Mouse (Mus musculus) kidney, postnatal 0 days (tissue): ENCODE results near the gene Il31. TPM values are rescaled to one million over a fixed set of nuclear protein-coding genes. Genes with fewer than 3 reads are reported as not detected.

ENCODE experiments used
- ATAC-seq: fragments of 200-750 bp; cut with Nextera tagmentation; replicated peaks from 2 replicates; pipeline ENCODE4 v1.8.0; 2017; ENCODE audit warnings: low read depth, moderate number of reproducible peaks, moderate TSS enrichment, moderate library complexity; ENCODE audit not compliant: low FRiP score
- DNase-seq: peaks from one replicate; pipeline ENCODE4 v3.0.0-alpha.2; 2016; ENCODE audit warnings: low spot score
- H3K27ac ChIP-seq: fragments of 300-500 bp; sonication (generic); 2 replicates; pipeline ENCODE4 v1.5.1; 2014; ENCODE audit warnings: mild to moderate bottlenecking
- H3K27me3 ChIP-seq: fragments of 300-500 bp; sonication (generic); 2 replicates; pipeline ENCODE4 v1.6.1; 2014; ENCODE audit warnings: low read length, mixed read lengths; ENCODE audit not compliant: insufficient read depth
- H3K36me3 ChIP-seq: fragments of 300-500 bp; sonication (generic); 2 replicates; pipeline ENCODE4 v1.6.1; 2014; ENCODE audit warnings: low read length, mixed read lengths; ENCODE audit not compliant: insufficient read depth
- H3K4me1 ChIP-seq: fragments of 300-500 bp; sonication (generic); replicated peaks from 2 replicates; pipeline ENCODE4 v1.6.1; 2014; ENCODE audit warnings: antibody characterized with exemption, low read length, mixed read lengths; ENCODE audit not compliant: insufficient read depth
- H3K4me2 ChIP-seq: fragments of 300-500 bp; sonication (generic); 2 replicates; pipeline ENCODE4 v1.6.1; 2014; ENCODE audit warnings: mild to moderate bottlenecking, low read length, moderate library complexity, mixed read lengths
- H3K4me3 ChIP-seq: fragments of 300-500 bp; sonication (generic); replicated peaks from 2 replicates; pipeline ENCODE4 v1.5.1; 2014; ENCODE audit warnings: low read depth, low read length
- H3K9ac ChIP-seq: fragments of 300-500 bp; sonication (generic); 2 replicates; pipeline ENCODE4 v1.6.1; 2014; ENCODE audit warnings: low read depth, low read length
- H3K9me3 ChIP-seq: fragments of 300-500 bp; sonication (generic); replicated peaks from 2 replicates; pipeline ENCODE4 v1.6.1; 2016; ENCODE audit warnings: low read length, inconsistent platforms, mixed read lengths
- CTCF ChIP-seq: IDR thresholded peaks from 2 replicates; pipeline ENCODE4 v1.5.1; 2016; ENCODE audit warnings: antibody characterized with exemption, low read depth, mild to moderate bottlenecking, moderate library complexity
- WGBS: fragments of 180-500 bp; shearing (Covaris S2); extraction: QIAGEN DNeasy Blood & Tissue Kit; methylation state at CpG from one replicate; pipeline ENCODE4 v1.1.7; 2014; 5-methylcytosine and 5-hydroxymethylcytosine counted together
- polyA plus RNA-seq: library from polyadenylated mRNA; unstranded; fragments of >200 nt; fragmentation: Nextera tagmentation; extraction: Ambion mirVana; gene quantifications from 2 replicates; pipeline ENCODE4 v1.2.1, GENCODE M21; 2015

Il31 gene
- polyA plus RNA-seq, 1 experiment from 2014 or later: not detected

DNA sequence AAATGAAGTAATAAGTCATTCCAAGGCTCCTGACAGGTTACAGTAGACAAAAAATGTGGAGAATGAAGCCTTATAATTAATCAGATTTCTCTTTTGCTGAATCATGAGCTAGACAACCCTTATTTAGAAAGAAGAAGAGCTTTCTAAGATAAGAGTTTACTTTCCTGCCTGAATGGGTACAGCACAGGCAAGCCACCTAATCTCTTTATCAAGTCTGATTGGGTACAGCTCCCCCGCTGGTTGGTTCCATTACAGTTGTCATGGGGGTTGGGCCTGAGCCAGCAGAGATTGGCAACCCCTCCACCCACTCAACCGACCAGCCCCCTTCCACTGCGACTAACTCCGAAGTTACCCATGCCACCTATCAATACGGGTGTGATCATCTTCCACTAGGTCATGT is 27.9 kb downstream of the Il31 start:
- no peak for ATAC-seq
- no peak overlapping the region for H3K27ac ChIP-seq
- 63% methylated on average over 5 of the region's 5 CpGs for WGBS
- H3K27me3 ChIP-seq: no peaks in the 10 kb centered on the region
- no peak overlapping the region for H3K4me2 ChIP-seq
- no peak overlapping the region for H3K9ac ChIP-seq
- no peaks in the 10 kb centered on the region for H3K36me3 ChIP-seq
- TF ChIP-seq CTCF: no peak
- no peaks in the 10 kb centered on the region for H3K4me1 ChIP-seq
- DNase-seq: no peak
- no peaks in the 10 kb centered on the region for H3K9me3 ChIP-seq
- no peak overlapping the region for H3K4me3 ChIP-seq

DNA sequence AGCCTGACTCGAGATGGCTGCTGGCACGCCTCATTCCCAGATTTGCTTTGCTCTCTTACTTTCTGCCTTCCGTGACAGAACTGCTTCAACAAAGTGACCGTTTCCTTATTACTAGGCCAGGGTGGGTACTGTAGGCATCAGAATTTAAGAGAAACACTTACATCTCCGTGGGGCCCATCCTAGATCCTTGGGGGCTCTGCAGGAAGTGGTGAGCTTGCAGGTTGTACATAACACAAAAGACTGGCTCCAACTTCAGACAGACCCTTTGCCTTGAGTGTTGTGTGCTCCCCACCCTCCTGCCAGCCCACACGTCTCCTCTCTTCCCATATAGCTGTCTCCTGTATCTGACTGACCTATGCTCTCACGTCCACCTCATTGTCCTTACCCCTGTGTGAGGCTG is 37.4 kb downstream of the Il31 start:
- no peak overlapping the region for H3K9ac ChIP-seq
- no peak overlapping the region for H3K27ac ChIP-seq
- ATAC-seq: no peak
- H3K4me1 ChIP-seq: no peaks in the 10 kb centered on the region
- H3K4me2 ChIP-seq: no peak overlapping the region
- no peak for TF ChIP-seq CTCF
- WGBS: 87% methylated on average over 7 of the region's 7 CpGs
- peaks cover 71% of the 10 kb centered on the region for H3K36me3 ChIP-seq
- no peaks in the 10 kb centered on the region for H3K27me3 ChIP-seq
- no peaks in the 10 kb centered on the region for H3K9me3 ChIP-seq
- no peak overlapping the region for H3K4me3 ChIP-seq
- no peak for DNase-seq

DNA sequence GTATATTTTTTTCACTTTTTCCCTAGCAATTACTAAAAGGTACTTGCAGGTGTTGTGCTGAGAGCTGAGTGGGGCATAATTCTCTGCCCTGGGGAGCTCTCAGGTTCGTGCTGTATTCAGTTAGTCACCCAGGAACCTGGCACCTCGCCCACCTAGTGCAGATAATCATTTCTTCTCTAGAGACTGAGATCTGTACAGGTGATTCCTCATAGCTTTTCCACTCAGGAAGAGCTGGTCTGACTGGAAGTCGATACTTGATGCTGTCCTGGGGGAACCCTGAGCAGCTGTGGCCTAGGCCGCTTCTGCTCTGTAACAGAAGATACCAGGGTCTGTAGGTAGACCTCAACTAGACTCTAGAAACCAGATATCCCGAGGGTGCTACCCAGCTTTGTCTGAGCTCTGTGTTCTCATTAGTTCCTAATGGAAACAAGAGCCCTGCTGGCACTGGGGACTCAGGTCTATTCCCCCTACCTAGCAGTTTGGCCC is 44.4 kb downstream of the Il31 start:
- Histone ChIP-seq H3K4me1 (no peaks in the 10 kb centered on the region), H3K9ac (no peak overlapping the region), H3K27me3 (no peaks in the 10 kb centered on the region), H3K9me3 (no peaks in the 10 kb centered on the region), H3K36me3 (peaks cover 60% of the 10 kb centered on the region), H3K4me2 (no peak overlapping the region), H3K27ac (no peak overlapping the region), H3K4me3 (no peak overlapping the region)
- no peak for DNase-seq
- 85% methylated on average over 5 of the region's 5 CpGs for WGBS
- no peak for TF ChIP-seq CTCF
- no peak for ATAC-seq

DNA sequence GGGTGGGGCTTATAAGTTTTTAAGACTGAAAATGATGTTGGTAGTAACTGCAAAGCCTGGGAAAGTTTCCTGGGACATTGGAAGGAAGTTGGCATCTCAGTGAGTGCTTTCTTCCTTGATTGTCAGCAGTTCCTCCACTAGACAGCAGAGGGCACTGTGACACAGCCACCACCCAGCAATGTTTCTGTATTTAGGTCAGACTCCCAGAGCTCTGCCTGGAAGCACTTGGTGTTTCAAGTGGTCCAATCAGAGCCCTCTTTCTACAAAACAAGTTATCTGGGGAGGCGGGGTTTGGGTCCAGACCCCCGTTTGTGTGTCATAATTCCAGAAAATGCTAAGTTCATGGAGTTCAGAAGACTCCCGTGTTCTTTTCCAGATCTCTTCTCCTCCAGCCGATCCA is 45.2 kb downstream of the Il31 start:
- H3K9ac ChIP-seq: no peak overlapping the region
- no peak for ATAC-seq
- H3K9me3 ChIP-seq: no peaks in the 10 kb centered on the region
- H3K36me3 ChIP-seq: peaks cover 52% of the 10 kb centered on the region
- H3K27ac ChIP-seq: no peak overlapping the region
- no peaks in the 10 kb centered on the region for H3K27me3 ChIP-seq
- 46% methylated on average over 4 of the region's 4 CpGs for WGBS
- H3K4me2 ChIP-seq: no peak overlapping the region
- H3K4me3 ChIP-seq: no peak overlapping the region
- DNase-seq: peak; percentile 78
- H3K4me1 ChIP-seq: no peaks in the 10 kb centered on the region
- TF ChIP-seq CTCF: peak; percentile 92

DNA sequence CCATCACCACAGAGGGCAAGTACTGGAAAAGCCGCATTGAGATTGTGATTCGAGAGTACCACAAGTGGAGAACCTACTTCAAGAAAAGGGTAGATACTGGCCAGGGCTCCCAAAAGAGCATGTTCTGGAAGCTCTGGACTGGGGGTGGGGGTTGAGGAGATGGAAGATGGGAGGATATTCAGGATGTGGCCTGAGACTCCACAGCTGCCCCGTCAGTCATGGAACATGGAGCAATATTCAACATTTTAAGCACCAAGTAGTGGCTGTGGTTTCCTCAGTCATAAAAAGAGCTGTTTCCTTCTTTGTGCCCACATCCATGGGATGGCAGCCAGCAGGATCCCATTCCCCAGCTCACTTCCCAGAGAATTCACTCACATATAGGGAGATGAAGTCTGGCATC is 47.0 kb downstream of the Il31 start:
- peaks cover 38% of the 10 kb centered on the region for H3K36me3 ChIP-seq
- H3K4me2 ChIP-seq: no peak overlapping the region
- no peaks in the 10 kb centered on the region for H3K27me3 ChIP-seq
- no peak overlapping the region for H3K4me3 ChIP-seq
- no peak overlapping the region for H3K27ac ChIP-seq
- H3K9ac ChIP-seq: no peak overlapping the region
- no peaks in the 10 kb centered on the region for H3K9me3 ChIP-seq
- no peak for TF ChIP-seq CTCF
- no peak for DNase-seq
- no peak for ATAC-seq
- H3K4me1 ChIP-seq: no peaks in the 10 kb centered on the region
- 94% methylated on average over 3 of the region's 3 CpGs for WGBS

DNA sequence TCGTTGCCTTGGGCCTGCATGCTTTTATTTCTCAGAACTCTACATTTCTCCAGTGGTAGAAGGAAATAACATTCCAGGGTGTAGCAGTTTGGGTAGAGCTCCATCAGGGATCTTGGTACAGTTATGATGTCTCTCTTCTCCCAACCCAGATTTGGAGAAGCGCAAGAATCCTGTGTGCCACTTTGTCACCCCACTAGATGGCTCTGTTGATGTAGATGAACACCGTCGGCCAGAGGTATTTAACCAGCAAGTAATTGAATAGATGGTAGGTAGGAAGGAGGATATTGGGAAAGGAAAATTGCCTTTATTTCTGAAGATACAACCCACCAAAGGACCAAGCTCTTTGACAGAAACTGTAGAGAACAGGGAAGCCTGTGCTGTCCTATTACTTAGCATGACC is 48.6 kb downstream of the Il31 start:
- no peaks in the 10 kb centered on the region for H3K27me3 ChIP-seq
- H3K9ac ChIP-seq: no peak overlapping the region
- TF ChIP-seq CTCF: peak; percentile 35; the same call in 1 of the 2 replicates
- no peak for ATAC-seq
- 0 out of 2 replicates have a peak, but pooled peaks cover 5% of the 10 kb centered on the region for H3K4me1 ChIP-seq
- H3K36me3 ChIP-seq: peaks cover 28% of the 10 kb centered on the region; the same call in 1 of the 2 replicates
- no peak overlapping the region for H3K4me2 ChIP-seq
- no peaks in the 10 kb centered on the region for H3K9me3 ChIP-seq
- no peak overlapping the region for H3K4me3 ChIP-seq
- no peak for DNase-seq
- 59% methylated on average over 4 of the region's 4 CpGs for WGBS
- H3K27ac ChIP-seq: no peak overlapping the region

DNA sequence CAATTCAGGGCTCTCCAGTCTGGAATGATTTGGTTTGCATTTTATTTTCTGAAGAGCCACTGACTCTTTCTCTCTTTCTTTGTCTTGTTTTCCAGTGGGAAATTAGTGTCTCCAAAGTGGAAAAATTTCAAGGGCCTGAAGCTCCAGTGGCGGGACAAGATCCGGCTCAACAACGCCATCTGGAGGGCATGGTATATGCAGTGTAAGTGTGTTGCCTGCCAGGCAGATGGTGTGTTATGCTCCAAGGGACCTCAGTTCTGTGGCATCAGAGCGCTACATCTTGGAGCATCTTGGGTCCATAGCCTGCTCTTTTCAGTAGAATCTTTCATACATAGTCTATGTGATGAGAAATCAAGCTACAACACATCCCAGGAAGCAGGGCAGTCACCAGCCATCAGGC is 49.3 kb downstream of the Il31 start:
- Histone ChIP-seq H3K4me3 (no peak overlapping the region), H3K9ac (no peak overlapping the region), H3K9me3 (no peaks in the 10 kb centered on the region), H3K27me3 (no peaks in the 10 kb centered on the region), H3K27ac (no peak overlapping the region), H3K36me3 (peaks cover 24% of the 10 kb centered on the region; the same call in 1 of the 2 replicates), H3K4me2 (no peak overlapping the region), H3K4me1 (0 out of 2 replicates have a peak, but pooled peaks cover 5% of the 10 kb centered on the region)
- 86% methylated on average over 4 of the region's 4 CpGs for WGBS
- DNase-seq (no peak), ATAC-seq (no peak)
- peak; percentile 50; the same call in 1 of the 2 replicates for TF ChIP-seq CTCF
